Mouse (Mus musculus) forebrain, postnatal 0 days (tissue): Measurements from ENCODE around the gene Reep3. TPM values are rescaled to one million over a fixed set of nuclear protein-coding genes. Genes with fewer than 3 reads are reported as not detected.

Experiments used
- ATAC-seq: fragments of 200-750 bp; cut with Nextera tagmentation; 2 replicates; pipeline ENCODE4 v1.8.0; 2017; ENCODE audit warnings: mild to moderate bottlenecking, moderate library complexity
- DNase-seq: peaks from one replicate; pipeline ENCODE4 v3.0.0-alpha.2; 2015
- H3K27ac ChIP-seq: fragments of 300-500 bp; sonication (generic); 2 replicates; pipeline ENCODE4 v1.5.1; 2014; ENCODE audit warnings: low read depth, mild to moderate bottlenecking, antibody characterized with exemption, low read length, moderate library complexity, mixed read lengths
- H3K27me3 ChIP-seq: fragments of 300-500 bp; sonication (generic); 2 replicates; pipeline ENCODE4 v1.6.1; 2014; ENCODE audit warnings: mild to moderate bottlenecking, low read length, mixed read lengths; ENCODE audit not compliant: insufficient read depth
- H3K36me3 ChIP-seq: fragments of 300-500 bp; sonication (generic); 2 replicates; pipeline ENCODE4 v1.6.1; 2014; ENCODE audit warnings: mild to moderate bottlenecking, moderate library complexity; ENCODE audit not compliant: insufficient read depth
- H3K4me1 ChIP-seq: fragments of 300-500 bp; sonication (generic); 2 replicates; pipeline ENCODE4 v1.6.1; 2014; ENCODE audit warnings: antibody characterized with exemption; ENCODE audit not compliant: insufficient read depth
- H3K4me2 ChIP-seq: fragments of 300-500 bp; sonication (generic); 2 replicates; pipeline ENCODE4 v1.6.1; 2014; ENCODE audit warnings: low read depth, mild to moderate bottlenecking, moderate library complexity
- H3K4me3 ChIP-seq: fragments of 300-500 bp; sonication (generic); 2 replicates; pipeline ENCODE4 v1.5.1; 2014; ENCODE audit warnings: low read depth, low read length, mixed read lengths
- H3K9ac ChIP-seq: fragments of 300-500 bp; sonication (generic); 2 replicates; pipeline ENCODE4 v1.6.1; 2014; ENCODE audit warnings: mild to moderate bottlenecking
- H3K9me3 ChIP-seq: fragments of 300-500 bp; sonication (generic); 2 replicates; pipeline ENCODE4 v1.6.1; 2016; ENCODE audit warnings: low read length
- CTCF ChIP-seq: sonication (generic); IDR thresholded peaks from 2 replicates; pipeline ENCODE4 v1.5.1; 2016; ENCODE audit warnings: antibody characterized with exemption, control low read depth, low read depth
- WGBS: fragments of 180-500 bp; shearing (Covaris S2); extraction: QIAGEN DNeasy Blood & Tissue Kit; methylation state at CpG from one replicate; pipeline ENCODE4 v1.1.7; 2014; 5-methylcytosine and 5-hydroxymethylcytosine counted together
- polyA plus RNA-seq: library from polyadenylated mRNA; unstranded; fragments of >200 nt; fragmentation: Nextera tagmentation; extraction: Ambion mirVana; gene quantifications from 2 replicates; pipeline ENCODE4 v1.2.1, GENCODE M21; 2015
- total RNA-seq: library from RNA; depleted of rRNA; stranded (reverse); fragments of >200 nt; gene quantifications from 2 replicates; pipeline ENCODE4 v1.2.3, GENCODE M21; 2014

Reep3 gene
- total and polyA plus RNA-seq, 2 experiments from 2014 or later = 23.7 to 30.8 TPM

- Histone ChIP-seq H3K9ac (peak within 1 kb of the TSS; percentile 97), H3K9me3 (no peaks in the 10 kb centered on the region), H3K36me3 (no peaks in the 10 kb centered on the region), H3K27me3 (no peaks in the 10 kb centered on the region), H3K4me3 (peak within 1 kb of the TSS; percentile 65), H3K4me1 (peaks cover 19% of the 10 kb centered on the region), H3K27ac (peak within 1 kb of the TSS; percentile 98), H3K4me2 (peak within 1 kb of the TSS; percentile 59)
- TF ChIP-seq CTCF = no peak
- peak; percentile 92 for DNase-seq
- ATAC-seq = peak; percentile 94
- WGBS = 2% methylated on average over 71 of the region's 73 CpGs
These were observed 736 bp downstream of the Reep3 start, which contains the start of gene Jmjd1c for GRCm38 (mm10) chr10:67095798-67096620. Jmjd1c (plus strand) TSS chr10:67096125.

DNA sequence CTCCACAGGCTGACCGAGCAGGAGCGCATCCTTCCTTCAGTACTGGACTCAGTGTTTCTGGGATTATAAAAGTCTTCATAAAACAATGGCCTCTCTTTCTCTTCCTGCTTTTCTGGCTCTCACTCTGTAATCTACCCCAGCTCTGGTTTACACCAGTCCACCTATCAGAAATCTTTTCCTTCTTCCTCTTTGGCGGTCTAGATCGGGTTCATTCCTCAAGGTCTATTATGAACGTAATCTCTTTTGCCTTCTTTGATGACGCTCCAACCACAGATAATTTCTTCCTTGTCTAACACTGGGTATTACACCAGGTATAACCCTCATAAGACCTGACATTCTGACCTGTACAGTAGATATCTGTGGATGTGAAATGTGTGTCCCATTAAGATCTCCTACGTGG, 1.8 kb downstream of the Reep3 start:
- H3K4me2 ChIP-seq = no peak overlapping the region
- TF ChIP-seq CTCF = no peak

GRCm38 (mm10) chr10:67090611-67091010, 6.1 kb downstream of the Reep3 start:
- no peak for TF ChIP-seq CTCF
- WGBS = 94% methylated on average over 4 of the region's 4 CpGs
- no peak for ATAC-seq

More for the DNA sequence above, 1.8 kb downstream of the Reep3 start:
- Histone ChIP-seq H3K9me3 (no peaks in the 10 kb centered on the region), H3K27ac (no peak overlapping the region), H3K9ac (no peak overlapping the region), H3K36me3 (no peaks in the 10 kb centered on the region), H3K4me1 (peaks cover 11% of the 10 kb centered on the region; the same call in 1 of the 2 replicates), H3K4me3 (no peak overlapping the region), H3K27me3 (no peaks in the 10 kb centered on the region)
- WGBS = 91% methylated on average over 7 of the region's 7 CpGs
- no peak for DNase-seq
- no peak for ATAC-seq

GRCm38 (mm10) chr10:67087447-67088226, 9.1 kb downstream of the Reep3 start:
- no peaks in the 10 kb centered on the region for H3K9me3 ChIP-seq
- H3K36me3 ChIP-seq = no peaks in the 10 kb centered on the region
- no peak overlapping the region for H3K4me3 ChIP-seq
- no peaks in the 10 kb centered on the region for H3K27me3 ChIP-seq
- H3K4me1 ChIP-seq = no peaks in the 10 kb centered on the region
- H3K27ac ChIP-seq = no peak overlapping the region
- TF ChIP-seq CTCF = no peak
- WGBS = 97% methylated on average over 5 of the region's 5 CpGs
- DNase-seq = no peak
- H3K4me2 ChIP-seq = no peak overlapping the region
- no peak for ATAC-seq
- no peak overlapping the region for H3K9ac ChIP-seq

More at GRCm38 (mm10) chr10:67090611-67091010, 6.1 kb downstream of the Reep3 start:
- Histone ChIP-seq H3K9me3 (no peaks in the 10 kb centered on the region), H3K4me2 (no peak overlapping the region), H3K36me3 (no peaks in the 10 kb centered on the region), H3K4me3 (no peak overlapping the region), H3K9ac (no peak overlapping the region), H3K27me3 (no peaks in the 10 kb centered on the region), H3K4me1 (no peaks in the 10 kb centered on the region), H3K27ac (no peak overlapping the region)
- no peak for DNase-seq

GRCm38 (mm10) chr10:67085916-67086315, 10.8 kb downstream of the Reep3 start:
- DNase-seq = no peak
- Histone ChIP-seq H3K4me3 (no peak overlapping the region), H3K27me3 (no peaks in the 10 kb centered on the region), H3K4me2 (no peak overlapping the region), H3K9me3 (no peaks in the 10 kb centered on the region), H3K9ac (no peak overlapping the region), H3K4me1 (no peaks in the 10 kb centered on the region), H3K27ac (no peak overlapping the region), H3K36me3 (no peaks in the 10 kb centered on the region)
- ATAC-seq = no peak
- TF ChIP-seq CTCF = no peak
- 90% methylated on average over 7 of the region's 7 CpGs for WGBS

DNA sequence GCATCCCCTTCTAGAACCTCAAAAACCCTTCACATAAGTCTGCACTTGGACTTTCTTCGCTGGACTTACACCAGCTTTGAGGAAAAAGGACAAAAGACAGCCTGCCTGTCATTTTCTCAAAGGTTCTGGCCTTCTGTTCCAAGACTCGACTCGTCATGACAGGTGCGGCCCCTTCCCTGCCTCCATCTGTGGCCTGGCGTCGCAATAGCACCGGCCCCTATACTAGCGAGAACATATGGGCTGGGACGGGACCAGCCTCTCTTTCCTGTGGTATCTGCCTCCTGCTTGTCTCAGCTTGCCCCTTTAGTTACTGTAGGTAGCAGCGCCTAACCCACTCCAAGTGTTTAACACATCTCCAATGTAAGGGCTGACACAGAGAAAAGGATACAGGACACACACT, 11.6 kb downstream of the Reep3 start:
- DNase-seq (no peak), ATAC-seq (peak; percentile 10; the same call in 1 of the 2 replicates)
- Histone ChIP-seq H3K4me3 (no peak overlapping the region), H3K4me1 (no peaks in the 10 kb centered on the region), H3K9ac (no peak overlapping the region), H3K27ac (no peak overlapping the region), H3K36me3 (no peaks in the 10 kb centered on the region), H3K27me3 (no peaks in the 10 kb centered on the region), H3K4me2 (no peak overlapping the region), H3K9me3 (no peaks in the 10 kb centered on the region)
- WGBS = 70% methylated on average over 10 of the region's 10 CpGs
- TF ChIP-seq CTCF = no peak
